Mouse (Mus musculus) neural tube, embryonic 11.5 days (tissue): Measurements from ENCODE around the gene Nop53. TPM values are rescaled to one million over a fixed set of nuclear protein-coding genes. Genes with fewer than 3 reads are reported as not detected.

ENCODE experiments used
- ATAC-seq: fragments of 200-750 bp; cut with Nextera tagmentation; 2 replicates; pipeline ENCODE4 v1.8.0; 2017; ENCODE audit warnings: moderate number of reproducible peaks, mild to moderate bottlenecking, moderate TSS enrichment, moderate library complexity; ENCODE audit not compliant: insufficient read depth, low FRiP score, low TSS enrichment
- DNase-seq: peaks from one replicate; pipeline ENCODE4 v3.0.0-alpha.2; 2015; ENCODE audit warnings: low spot score
- H3K27ac ChIP-seq: fragments of 300-500 bp; sonication (generic); 2 replicates; pipeline ENCODE4 v1.5.1; 2014; ENCODE audit warnings: low read depth, mild to moderate bottlenecking, low read length
- H3K27me3 ChIP-seq: fragments of 300-500 bp; sonication (generic); 2 replicates; pipeline ENCODE4 v1.6.1; 2014; ENCODE audit warnings: mild to moderate bottlenecking, low read length, mixed read lengths; ENCODE audit not compliant: control insufficient read depth, insufficient read depth
- H3K36me3 ChIP-seq: fragments of 300-500 bp; sonication (generic); 2 replicates; pipeline ENCODE4 v1.6.1; 2014; ENCODE audit warnings: mild to moderate bottlenecking, low read length, moderate library complexity, mixed read lengths; ENCODE audit not compliant: control insufficient read depth, insufficient read depth
- H3K4me1 ChIP-seq: fragments of 300-500 bp; sonication (generic); 2 replicates; pipeline ENCODE4 v1.6.1; 2014; ENCODE audit warnings: low read length, mixed read lengths; ENCODE audit not compliant: control insufficient read depth, insufficient read depth
- H3K4me2 ChIP-seq: fragments of 300-500 bp; sonication (generic); 2 replicates; pipeline ENCODE4 v1.6.1; 2014; ENCODE audit warnings: low read depth, mild to moderate bottlenecking, moderate library complexity
- H3K4me3 ChIP-seq: fragments of 300-500 bp; sonication (generic); 2 replicates; pipeline ENCODE4 v1.5.1; 2014; ENCODE audit warnings: low read depth, low read length
- H3K9ac ChIP-seq: fragments of 300-500 bp; sonication (generic); 2 replicates; pipeline ENCODE4 v1.6.1; 2014; ENCODE audit warnings: mild to moderate bottlenecking, low read length
- H3K9me3 ChIP-seq: fragments of 300-500 bp; sonication (generic); 2 replicates; pipeline ENCODE4 v1.6.1; 2016; ENCODE audit warnings: low read length; ENCODE audit not compliant: control insufficient read depth
- WGBS: fragments of 180-500 bp; shearing (Covaris S2); extraction: QIAGEN DNeasy Blood & Tissue Kit; methylation state at CpG from one replicate; pipeline ENCODE4 v1.1.7; 2014; 5-methylcytosine and 5-hydroxymethylcytosine counted together
- polyA plus RNA-seq: library from polyadenylated mRNA; unstranded; fragments of >200 nt; fragmentation: Nextera tagmentation; extraction: Ambion mirVana; gene quantifications from 2 replicates; pipeline ENCODE4 v1.2.1, GENCODE M21; 2014

Gene Nop53
- polyA plus RNA-seq, 1 experiment from 2014 or later: 182 TPM

DNA sequence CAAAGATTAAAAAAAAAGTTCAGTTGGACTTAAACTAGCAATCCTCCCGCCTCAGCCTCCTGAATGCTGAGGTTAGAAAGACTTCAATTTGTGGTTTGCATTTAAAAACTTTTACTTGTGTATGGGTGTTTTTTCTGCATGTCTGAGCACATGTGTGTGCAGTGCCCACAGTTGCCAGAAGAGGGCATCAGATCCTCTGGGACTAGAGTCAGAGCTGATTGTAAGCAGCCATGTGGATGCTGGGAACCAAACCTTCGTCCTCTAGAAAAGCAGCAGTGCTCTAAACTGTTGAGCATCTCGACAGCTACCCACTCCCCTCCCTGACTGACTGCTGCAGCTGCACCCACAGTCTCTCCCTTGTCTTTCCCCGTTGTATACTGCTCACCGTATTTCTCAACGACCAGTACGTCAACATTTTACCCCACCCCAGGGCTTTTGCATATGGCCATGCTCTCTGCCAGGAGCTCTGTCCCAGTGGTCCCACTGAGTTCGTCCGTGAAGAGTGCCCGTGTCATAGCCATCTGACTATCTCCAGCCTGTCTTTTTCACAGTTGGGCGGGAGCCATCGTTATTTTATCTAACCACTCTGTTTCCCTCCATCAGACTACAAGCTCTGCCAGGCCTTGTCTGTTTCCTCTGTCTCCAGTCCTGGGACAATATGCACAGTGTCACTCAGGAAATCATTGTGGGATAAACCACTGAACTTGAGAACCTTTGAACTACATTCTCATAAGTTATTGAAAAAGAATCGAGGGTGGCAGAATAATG lies 7.6 kb upstream of the Nop53 start:
- Histone ChIP-seq H3K27ac (no peak overlapping the region), H3K27me3 (no peaks in the 10 kb centered on the region), H3K4me2 (no peak overlapping the region), H3K9me3 (no peaks in the 10 kb centered on the region), H3K9ac (no peak overlapping the region), H3K4me1 (no peaks in the 10 kb centered on the region), H3K4me3 (no peak overlapping the region), H3K36me3 (no peaks in the 10 kb centered on the region)
- no peak for DNase-seq
- WGBS: 90% methylated on average over 13 of the region's 13 CpGs
- ATAC-seq: no peak

DNA sequence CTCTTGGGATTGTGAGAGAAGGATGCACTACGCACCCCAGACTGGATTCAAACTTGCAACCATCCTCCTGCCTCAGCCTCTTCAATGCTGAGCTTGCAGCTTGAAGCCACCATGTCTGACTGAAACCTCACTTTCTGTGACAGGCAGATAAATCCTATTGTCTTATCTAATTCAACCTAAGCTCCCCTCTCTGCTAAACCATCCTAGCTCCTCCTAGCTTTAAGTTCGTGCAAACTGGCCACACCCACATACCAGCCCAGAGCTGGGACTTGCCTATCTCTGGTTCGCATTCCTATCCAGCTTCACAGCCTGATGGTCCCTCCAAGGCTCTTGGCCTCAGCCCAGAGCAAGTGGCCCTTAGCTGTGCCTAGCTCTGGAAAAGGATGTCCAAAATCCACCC lies 6.5 kb upstream of the Nop53 start:
- Histone ChIP-seq H3K4me1 (no peaks in the 10 kb centered on the region), H3K36me3 (no peaks in the 10 kb centered on the region), H3K9me3 (no peaks in the 10 kb centered on the region), H3K4me3 (no peak overlapping the region), H3K27me3 (no peaks in the 10 kb centered on the region), H3K27ac (no peak overlapping the region), H3K9ac (no peak overlapping the region), H3K4me2 (no peak overlapping the region)
- no peak for DNase-seq
- 76% methylated on average over 3 of the region's 3 CpGs for WGBS
- no peak for ATAC-seq

DNA sequence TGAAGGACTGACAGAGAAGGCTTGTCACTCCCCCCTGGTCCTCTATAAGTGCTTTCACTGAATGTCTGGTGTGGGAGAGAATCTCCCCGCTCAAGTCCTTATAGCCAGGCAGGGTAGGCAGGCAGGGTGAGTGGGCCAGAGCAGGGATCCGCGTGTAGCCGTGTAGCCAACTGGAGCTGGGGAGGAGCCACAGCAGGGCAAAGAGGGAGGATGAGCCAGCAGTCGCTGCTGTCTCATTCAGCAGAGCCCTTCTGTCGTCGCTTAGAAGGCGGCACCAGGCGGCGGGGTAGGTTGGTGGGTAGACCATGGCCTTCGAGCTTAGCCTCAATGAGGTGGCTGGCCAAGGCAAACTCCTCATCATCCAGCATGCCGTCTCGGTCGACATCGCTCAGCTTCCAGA lies 4.1 kb upstream of the Nop53 start:
- Histone ChIP-seq H3K9me3 (no peaks in the 10 kb centered on the region), H3K4me2 (no peak overlapping the region), H3K4me3 (no peak overlapping the region), H3K27me3 (no peaks in the 10 kb centered on the region), H3K27ac (no peak overlapping the region), H3K4me1 (peaks cover 3% of the 10 kb centered on the region), H3K36me3 (no peaks in the 10 kb centered on the region), H3K9ac (no peak overlapping the region)
- 87% methylated on average over 15 of the region's 15 CpGs for WGBS
- DNase-seq (no peak), ATAC-seq (no peak)

DNA sequence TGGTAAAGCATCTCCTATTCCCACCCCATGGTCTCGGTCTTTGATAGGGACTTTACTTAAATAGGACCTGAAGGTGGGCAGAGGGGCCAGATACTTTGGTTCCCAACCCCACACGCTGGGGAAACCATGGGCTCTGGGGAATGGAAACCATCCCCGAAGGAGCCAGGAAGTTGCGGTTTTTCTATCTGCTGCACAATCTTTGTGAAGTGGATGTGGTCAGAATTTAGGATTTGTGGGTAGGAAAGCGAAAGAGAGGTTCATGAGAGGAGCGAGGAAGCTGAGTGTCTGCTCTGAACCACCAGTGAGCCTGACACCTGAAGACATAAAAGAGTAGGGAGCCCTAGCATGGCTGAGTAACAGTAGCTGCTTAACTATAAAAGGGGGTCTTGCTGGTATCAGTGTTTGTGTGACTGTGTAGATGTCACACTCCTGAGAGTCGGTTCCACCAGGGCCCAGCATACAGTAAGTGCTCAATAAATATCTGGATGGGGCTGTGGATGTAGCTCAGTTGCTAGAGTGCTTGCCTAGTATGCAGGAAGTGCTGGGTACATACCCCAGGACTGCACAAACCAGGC lies 3.4 kb upstream of the Nop53 start:
- WGBS: 84% methylated on average over 7 of the region's 7 CpGs
- H3K9me3 ChIP-seq: no peaks in the 10 kb centered on the region
- no peak overlapping the region for H3K27ac ChIP-seq
- H3K4me1 ChIP-seq: peaks cover 9% of the 10 kb centered on the region
- H3K4me3 ChIP-seq: no peak overlapping the region
- no peak overlapping the region for H3K4me2 ChIP-seq
- no peak overlapping the region for H3K9ac ChIP-seq
- ATAC-seq: no peak
- no peak for DNase-seq
- no peaks in the 10 kb centered on the region for H3K27me3 ChIP-seq
- H3K36me3 ChIP-seq: no peaks in the 10 kb centered on the region

DNA sequence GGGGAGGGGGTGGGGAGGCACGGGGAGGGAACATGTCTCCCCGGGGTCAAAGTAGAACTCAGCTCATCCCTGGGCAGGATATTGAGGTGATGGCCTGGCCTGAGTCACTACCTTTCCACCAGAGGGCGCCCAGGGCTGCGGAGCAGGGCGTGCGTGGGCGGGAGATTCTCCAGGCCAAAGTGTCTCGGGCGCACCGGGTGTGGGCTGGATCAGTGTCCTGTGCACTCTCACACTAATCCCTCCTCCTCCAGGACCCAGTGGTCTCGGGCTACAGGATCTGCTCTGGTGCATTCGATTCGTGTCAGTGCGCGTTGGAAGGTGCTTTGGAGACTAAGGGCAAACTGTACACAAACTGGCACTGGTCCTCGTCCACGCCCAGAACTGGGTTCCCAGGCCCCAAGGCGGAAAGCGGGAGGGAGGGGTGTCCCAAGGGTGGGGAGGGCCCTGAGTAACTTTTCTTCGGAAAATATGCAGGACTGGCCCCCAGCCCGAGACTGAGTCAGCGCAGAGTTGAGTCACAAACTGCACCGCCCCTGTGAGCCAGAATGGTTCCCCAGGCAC lies 2.6 kb upstream of the Nop53 start:
- Histone ChIP-seq H3K27me3 (no peaks in the 10 kb centered on the region), H3K4me3 (no peak overlapping the region), H3K4me2 (peak overlapping the region; percentile 34), H3K9ac (peak overlapping the region; percentile 35; the same call in 1 of the 2 replicates), H3K9me3 (no peaks in the 10 kb centered on the region), H3K27ac (no peak overlapping the region), H3K36me3 (peaks cover 4% of the 10 kb centered on the region), H3K4me1 (peaks cover 12% of the 10 kb centered on the region)
- peak; percentile 2; the same call in 1 of the 2 replicates for ATAC-seq
- peak; percentile 78 for DNase-seq
- WGBS: 5% methylated on average over 23 of the region's 23 CpGs

DNA sequence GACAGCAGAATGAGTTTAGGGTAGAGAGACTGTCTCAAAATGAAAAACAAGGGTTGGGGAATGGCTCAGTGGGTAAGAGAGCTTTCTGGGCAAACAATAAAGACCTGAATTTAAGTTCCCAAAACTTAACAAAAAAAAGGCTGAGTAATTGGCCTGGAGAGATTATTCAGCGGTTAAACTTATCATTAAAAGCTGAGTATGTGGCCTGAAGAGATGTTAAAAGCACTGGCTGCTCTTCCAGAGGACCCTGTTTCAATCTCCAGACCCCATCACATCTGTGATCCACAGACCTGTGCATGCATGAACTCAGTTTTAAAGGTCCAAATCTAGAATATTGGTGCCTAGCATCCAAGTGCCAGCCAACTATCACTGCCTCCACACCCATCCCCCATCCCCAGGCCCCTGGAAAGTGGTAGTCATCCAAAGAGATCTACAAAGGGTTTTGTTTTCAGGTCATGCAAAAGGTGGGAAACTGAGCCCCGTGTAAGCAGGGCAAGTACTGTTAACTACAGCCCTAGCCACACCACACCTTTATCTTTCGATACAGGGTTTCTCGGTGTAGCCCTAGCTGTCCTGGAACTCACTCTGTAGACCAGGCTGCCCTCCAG lies 1.9 kb upstream of the Nop53 start:
- Histone ChIP-seq H3K36me3 (peaks cover 6% of the 10 kb centered on the region), H3K27ac (no peak overlapping the region), H3K4me1 (peaks cover 12% of the 10 kb centered on the region), H3K27me3 (no peaks in the 10 kb centered on the region), H3K9ac (no peak overlapping the region), H3K9me3 (no peaks in the 10 kb centered on the region), H3K4me3 (no peak overlapping the region), H3K4me2 (no peak overlapping the region)
- DNase-seq (no peak), ATAC-seq (no peak)
- WGBS: 47% methylated on average over 4 of the region's 4 CpGs

DNA sequence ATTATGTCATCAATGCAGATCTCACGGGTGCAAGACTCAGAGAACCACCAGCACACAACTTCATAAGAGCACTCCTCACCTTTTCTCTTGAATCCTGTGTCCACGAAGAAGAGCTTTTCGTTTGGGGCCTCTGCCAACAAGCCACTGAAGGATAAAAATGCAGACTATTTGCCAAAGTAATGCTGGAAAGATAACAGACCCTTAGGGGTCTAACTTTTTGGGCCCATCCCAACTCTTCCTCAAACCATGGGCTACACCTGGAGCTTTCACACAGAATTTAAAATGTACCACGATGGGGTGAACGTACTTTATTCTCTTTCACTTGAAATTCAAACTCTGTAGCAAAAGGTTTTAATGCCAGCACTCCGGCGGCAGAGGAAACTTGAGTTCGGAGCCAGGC lies 663 bp downstream of the Nop53 start:
- peak overlapping the region; percentile 90 for H3K4me2 ChIP-seq
- WGBS: 12% methylated on average over 8 of the region's 8 CpGs
- H3K27me3 ChIP-seq: no peaks in the 10 kb centered on the region
- peaks cover 18% of the 10 kb centered on the region for H3K36me3 ChIP-seq
- peaks cover 12% of the 10 kb centered on the region for H3K4me1 ChIP-seq
- H3K9me3 ChIP-seq: no peaks in the 10 kb centered on the region
- peak overlapping the region; percentile 70 for H3K4me3 ChIP-seq
- peak overlapping the region; percentile 75 for H3K9ac ChIP-seq
- ATAC-seq (no peak), DNase-seq (no peak)
- no peak overlapping the region for H3K27ac ChIP-seq

DNA sequence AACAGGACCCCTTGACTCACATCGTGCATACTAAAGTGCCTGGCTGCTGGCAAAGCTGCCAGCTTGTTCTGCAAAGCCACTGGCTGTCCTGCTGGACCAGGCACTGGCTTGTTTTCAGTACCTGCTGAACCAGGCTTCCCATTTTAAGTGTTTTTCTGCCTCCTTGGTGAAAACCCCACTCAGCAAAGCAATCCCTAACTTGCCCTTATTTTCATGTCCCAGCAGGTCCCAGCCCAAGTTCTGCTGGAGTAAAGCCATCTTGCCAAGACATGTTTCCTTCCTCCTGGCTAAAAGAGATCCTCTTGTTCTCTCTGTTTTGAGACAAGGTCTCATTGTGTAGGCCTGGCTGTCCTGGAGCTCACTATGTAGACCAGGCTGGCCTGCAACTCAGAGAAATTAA lies 1.6 kb downstream of the Nop53 start:
- peaks cover 26% of the 10 kb centered on the region for H3K36me3 ChIP-seq
- ATAC-seq (no peak), DNase-seq (no peak)
- H3K27me3 ChIP-seq: no peaks in the 10 kb centered on the region
- H3K4me2 ChIP-seq: peak overlapping the region; percentile 90; the same call in 1 of the 2 replicates
- no peak overlapping the region for H3K27ac ChIP-seq
- H3K9ac ChIP-seq: 0 out of 2 replicates have a peak overlapping the region, but pooled peaks have one; percentile 18
- H3K9me3 ChIP-seq: no peaks in the 10 kb centered on the region
- H3K4me3 ChIP-seq: no peak overlapping the region
- H3K4me1 ChIP-seq: peaks cover 12% of the 10 kb centered on the region
- WGBS: 92% methylated on average over 1 of the region's 1 CpGs
